Mouse (Mus musculus) midbrain, embryonic 11.5 days (tissue): Measurements from ENCODE around the gene Arntl2. TPM values are rescaled to one million over a fixed set of nuclear protein-coding genes. Genes with fewer than 3 reads are reported as not detected.
A peak's percentile ranks its signal among the peaks of the same experiment; 100 is the strongest.

Experiments used
- ATAC-seq: fragments of 200-750 bp; cut with Nextera tagmentation; 2 replicates; pipeline ENCODE4 v1.8.0; 2017; ENCODE audit warnings: moderate TSS enrichment, moderate library complexity; ENCODE audit not compliant: low FRiP score
- DNase-seq: peaks from one replicate; pipeline ENCODE4 v3.0.0; 2015; ENCODE audit warnings: low spot score; ENCODE audit errors: missing footprints
- H3K27ac ChIP-seq: fragments of 300-500 bp; sonication (generic); 2 replicates; pipeline ENCODE4 v1.5.1; 2014; ENCODE audit warnings: low read depth, low read length
- H3K27me3 ChIP-seq: fragments of 300-500 bp; sonication (generic); 2 replicates; pipeline ENCODE4 v1.6.1; 2014; ENCODE audit warnings: mild to moderate bottlenecking, low read length, moderate library complexity, mixed read lengths; ENCODE audit not compliant: control insufficient read depth, insufficient read depth
- H3K36me3 ChIP-seq: fragments of 300-500 bp; sonication (generic); 2 replicates; pipeline ENCODE4 v1.6.1; 2014; ENCODE audit warnings: mild to moderate bottlenecking, low read length, moderate library complexity, mixed read lengths; ENCODE audit not compliant: control insufficient read depth, insufficient read depth
- H3K4me1 ChIP-seq: fragments of 300-500 bp; sonication (generic); 2 replicates; pipeline ENCODE4 v1.6.1; 2014; ENCODE audit warnings: low read length; ENCODE audit not compliant: control insufficient read depth, insufficient read depth
- H3K4me2 ChIP-seq: fragments of 300-500 bp; sonication (generic); 2 replicates; pipeline ENCODE4 v1.6.1; 2014; ENCODE audit warnings: mild to moderate bottlenecking, moderate library complexity
- H3K4me3 ChIP-seq: fragments of 300-500 bp; sonication (generic); 2 replicates; pipeline ENCODE4 v1.5.1; 2014; ENCODE audit warnings: low read depth, low read length
- H3K9ac ChIP-seq: fragments of 300-500 bp; sonication (generic); 2 replicates; pipeline ENCODE4 v1.6.1; 2014; ENCODE audit warnings: low read length
- H3K9me3 ChIP-seq: fragments of 300-500 bp; sonication (generic); 2 replicates; pipeline ENCODE4 v1.6.1; 2016; ENCODE audit warnings: low read length; ENCODE audit not compliant: control insufficient read depth
- WGBS: fragments of 180-500 bp; shearing (Covaris S2); extraction: QIAGEN DNeasy Blood & Tissue Kit; methylation state at CpG from one replicate; pipeline ENCODE4 v1.1.7; 2014; 5-methylcytosine and 5-hydroxymethylcytosine counted together
- polyA plus RNA-seq: library from polyadenylated mRNA; unstranded; fragments of >200 nt; fragmentation: Nextera tagmentation; extraction: Ambion mirVana; gene quantifications from 2 replicates; pipeline ENCODE4 v1.2.1, GENCODE M21; 2014

Gene Arntl2
- polyA plus RNA-seq, 1 experiment from 2014 or later = 1.4 TPM

- 92% methylated on average over 12 of the region's 12 CpGs for WGBS
- Histone ChIP-seq H3K27ac (no peak overlapping the region), H3K4me1 (no peaks in the 10 kb centered on the region), H3K4me3 (no peak overlapping the region), H3K9me3 (peaks cover 4% of the 10 kb centered on the region; the same call in 1 of the 2 replicates), H3K9ac (no peak overlapping the region), H3K36me3 (no peaks in the 10 kb centered on the region), H3K27me3 (no peaks in the 10 kb centered on the region), H3K4me2 (no peak overlapping the region)
- no peak for ATAC-seq
- DNase-seq = peak; percentile 78
Observed at GRCm38 (mm10) chr6:146877425-146878045, 81.7 kb downstream of the Arntl2 start.

GRCm38 (mm10) chr6:146878926-146879325, 83.1 kb downstream of the Arntl2 start:
- Histone ChIP-seq H3K9ac (no peak overlapping the region), H3K27ac (no peak overlapping the region), H3K27me3 (no peaks in the 10 kb centered on the region), H3K4me1 (no peaks in the 10 kb centered on the region), H3K4me2 (no peak overlapping the region), H3K4me3 (no peak overlapping the region), H3K9me3 (peaks cover 4% of the 10 kb centered on the region; the same call in 1 of the 2 replicates), H3K36me3 (no peaks in the 10 kb centered on the region)
- ATAC-seq = no peak
- peak; percentile 82 for DNase-seq
- WGBS = 50% methylated on average over 10 of the region's 10 CpGs

- 93% methylated on average over 9 of the region's 9 CpGs for WGBS
- no peak overlapping the region for H3K27ac ChIP-seq
- no peaks in the 10 kb centered on the region for H3K36me3 ChIP-seq
- peak; percentile 31 for DNase-seq
- no peak overlapping the region for H3K4me2 ChIP-seq
- no peak for ATAC-seq
- peaks cover 4% of the 10 kb centered on the region; the same call in 1 of the 2 replicates for H3K9me3 ChIP-seq
- H3K4me3 ChIP-seq = no peak overlapping the region
- no peaks in the 10 kb centered on the region for H3K27me3 ChIP-seq
- no peaks in the 10 kb centered on the region for H3K4me1 ChIP-seq
- no peak overlapping the region for H3K9ac ChIP-seq
Observed at GRCm38 (mm10) chr6:146879856-146880255, 84.0 kb downstream of the Arntl2 start.

DNA sequence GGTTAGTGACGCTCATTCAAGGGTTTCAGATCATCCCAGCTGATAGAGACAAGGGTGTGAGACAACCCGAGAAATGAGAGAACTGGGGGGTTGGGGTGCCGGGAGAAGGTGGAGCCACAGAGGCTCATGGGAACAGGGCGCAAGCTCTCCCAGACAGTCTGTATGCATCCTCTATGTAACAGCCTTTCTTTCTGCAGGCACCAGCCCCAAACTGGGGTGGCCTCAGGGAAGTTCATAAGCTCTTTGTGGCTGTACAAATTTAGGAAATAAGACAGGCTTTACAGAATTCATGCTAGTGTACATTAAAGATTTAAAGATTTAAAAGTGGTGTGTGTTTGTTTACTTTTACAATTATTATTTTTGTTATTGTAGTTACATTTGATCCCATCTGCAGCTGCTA, 84.4 kb downstream of the Arntl2 start:
- no peak overlapping the region for H3K4me3 ChIP-seq
- H3K4me2 ChIP-seq = no peak overlapping the region
- WGBS = 79% methylated on average over 4 of the region's 4 CpGs
- ATAC-seq (no peak), DNase-seq (peak; percentile 54)
- no peaks in the 10 kb centered on the region for H3K4me1 ChIP-seq
- peaks cover 4% of the 10 kb centered on the region; the same call in 1 of the 2 replicates for H3K9me3 ChIP-seq
- no peak overlapping the region for H3K27ac ChIP-seq
- no peaks in the 10 kb centered on the region for H3K27me3 ChIP-seq
- H3K9ac ChIP-seq = no peak overlapping the region
- H3K36me3 ChIP-seq = no peaks in the 10 kb centered on the region

DNA sequence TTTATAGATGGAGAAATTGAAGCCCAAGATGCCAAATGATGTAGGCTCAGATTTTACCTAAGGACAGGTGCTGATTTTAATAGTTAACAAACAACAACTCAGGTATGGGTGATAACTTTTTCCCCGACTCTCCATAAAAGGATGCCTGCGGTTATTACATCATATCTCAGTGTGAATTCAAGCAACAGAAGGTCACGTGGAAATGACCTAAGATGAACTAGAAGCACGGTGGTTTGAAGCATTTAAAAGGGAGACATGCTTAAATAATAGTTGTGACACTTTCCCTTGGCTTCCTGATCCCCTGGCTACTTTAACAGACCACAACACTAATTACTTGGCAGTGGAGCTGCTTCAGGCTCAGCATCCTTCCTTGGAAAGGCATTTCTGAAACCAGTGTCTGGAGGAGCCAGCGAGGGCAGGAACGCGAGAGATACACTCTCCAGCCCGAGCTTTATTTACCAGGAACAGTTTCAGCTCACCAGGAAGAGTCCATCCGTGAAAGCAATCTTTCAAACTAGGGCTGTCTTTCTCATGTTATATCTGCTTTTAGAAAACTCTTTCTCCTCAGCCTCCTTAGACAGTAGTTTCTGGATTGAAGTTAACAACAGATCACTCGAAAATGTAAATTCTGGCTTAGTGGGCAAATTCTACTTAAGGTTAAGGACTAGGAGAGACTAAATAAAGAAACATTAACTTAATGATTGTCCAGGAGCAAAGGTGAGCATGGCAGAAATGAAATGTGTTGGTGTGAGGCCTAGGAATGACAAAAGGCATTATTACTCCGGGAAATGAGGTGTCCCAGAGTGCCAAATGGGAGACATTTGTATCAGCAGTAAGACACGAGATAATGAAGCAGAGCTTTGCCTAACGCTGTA, 86.3 kb downstream of the Arntl2 start:
- ATAC-seq (no peak), DNase-seq (peak; percentile 77)
- Histone ChIP-seq H3K9ac (no peak overlapping the region), H3K4me1 (no peaks in the 10 kb centered on the region), H3K36me3 (no peaks in the 10 kb centered on the region), H3K27ac (no peak overlapping the region), H3K4me3 (no peak overlapping the region), H3K4me2 (no peak overlapping the region), H3K9me3 (peaks cover under 1% of the 10 kb centered on the region; the same call in 1 of the 2 replicates), H3K27me3 (no peaks in the 10 kb centered on the region)
- 72% methylated on average over 13 of the region's 13 CpGs for WGBS

Other genes starting within 250 kb of the Arntl2 start
- gene Fgfr1op2, start 218.9 kb upstream of the Arntl2 start, polyA plus RNA-seq = 77.1 and 78.9 TPM in 2 replicates
- gene Ints13, start 218.2 kb upstream of the Arntl2 start, polyA plus RNA-seq = 101 TPM in 2 replicates
- gene Med21, start 153.5 kb upstream of the Arntl2 start, polyA plus RNA-seq = 125 and 135 TPM in 2 replicates
- gene Tm7sf3, start 153.2 kb upstream of the Arntl2 start, polyA plus RNA-seq = 26.2 and 28.9 TPM in 2 replicates
- gene Stk38l, start 71.1 kb upstream of the Arntl2 start, polyA plus RNA-seq = 20.4 and 22.2 TPM in 2 replicates
- gene Smco2, start 54.0 kb downstream of the Arntl2 start, polyA plus RNA-seq = not detected in 2 replicates
- 30.2 and 30.7 TPM in 2 replicates for gene Ppfibp1, start 92.4 kb downstream of the Arntl2 start, polyA plus RNA-seq
- gene 1700034J05Rik, start 158.4 kb downstream of the Arntl2 start, polyA plus RNA-seq = 0.11 and 0.18 TPM in 2 replicates
- gene Rep15, start 236.5 kb downstream of the Arntl2 start, polyA plus RNA-seq = 0.55 and 0.88 TPM in 2 replicates
- gene Mrps35, start 246.7 kb downstream of the Arntl2 start, polyA plus RNA-seq = 88.1 and 97.8 TPM in 2 replicates